Mouse (Mus musculus) spleen, adult 2 months (tissue): ENCODE data around the gene Cep104. TPM values are rescaled to one million over a fixed set of nuclear protein-coding genes. Genes with fewer than 3 reads are reported as not detected.

Experiments used
- DNase-seq, 2 experiments: peaks; one replicate each; pipeline versions ENCODE4 v3.0.0 to v3.0.0-alpha.2; 2012 to 2021; ENCODE audit warnings: low spot score in 2 of 2, low read depth in 1 of 2
- H3K27ac ChIP-seq: fragments of 200-500 bp; 2 replicates; pipeline ENCODE4 v1.5.1; 2012; ENCODE audit warnings: low read length, inconsistent platforms; ENCODE audit not compliant: insufficient read depth
- H3K27me3 ChIP-seq: fragments of 200-500 bp; 2 replicates; pipeline ENCODE4 v1.6.1; 2012; ENCODE audit warnings: mild to moderate bottlenecking, moderate library complexity, low read length, inconsistent platforms; ENCODE audit not compliant: control insufficient read depth, insufficient read depth
- H3K36me3 ChIP-seq: fragments of 200-500 bp; 2 replicates; pipeline ENCODE4 v1.6.1; 2012; ENCODE audit warnings: mild to moderate bottlenecking, low read length, inconsistent platforms; ENCODE audit not compliant: control insufficient read depth, insufficient read depth
- H3K4me1 ChIP-seq: fragments of 200-500 bp; 2 replicates; pipeline ENCODE4 v1.6.1; 2011; ENCODE audit warnings: inconsistent platforms; ENCODE audit not compliant: control insufficient read depth, insufficient read depth, insufficient read length
- H3K4me3 ChIP-seq: fragments of 200-500 bp; 2 replicates; pipeline ENCODE4 v1.5.1; 2011; ENCODE audit warnings: mild to moderate bottlenecking, inconsistent platforms; ENCODE audit not compliant: insufficient read depth, insufficient read length; ENCODE audit errors: extremely low read depth
- CTCF ChIP-seq: fragments of 200-500 bp; IDR thresholded peaks from 2 replicates; pipeline ENCODE4 v1.5.1; 2011; ENCODE audit warnings: mild to moderate bottlenecking, inconsistent platforms; ENCODE audit not compliant: insufficient read depth, insufficient read length, insufficient replicate concordance; ENCODE audit errors: extremely low read depth
- POLR2A ChIP-seq: fragments of 200-500 bp; IDR thresholded peaks from 2 replicates; pipeline ENCODE4 v1.6.1; 2011; ENCODE audit warnings: low read depth, low read length, inconsistent platforms
- WGBS: fragments of 180-500 bp; shearing (Covaris S2); methylation state at CpG from one replicate; pipeline ENCODE4 v1.1.7; 2018; 5-methylcytosine and 5-hydroxymethylcytosine counted together
- polyA plus RNA-seq: library from polyadenylated mRNA; depleted of rRNA; stranded (reverse); fragments of >200 nt; gene quantifications from 2 replicates; pipeline ENCODE4 v1.2.3, GENCODE M21; 2012

Gene Cep104
- polyA plus RNA-seq, 1 experiment = 8.6 TPM

GRCm38 (mm10) chr4:153950372-153950771 is 24.6 kb upstream of the Cep104 start:
- 75% methylated on average over 2 of the region's 2 CpGs for WGBS

DNA sequence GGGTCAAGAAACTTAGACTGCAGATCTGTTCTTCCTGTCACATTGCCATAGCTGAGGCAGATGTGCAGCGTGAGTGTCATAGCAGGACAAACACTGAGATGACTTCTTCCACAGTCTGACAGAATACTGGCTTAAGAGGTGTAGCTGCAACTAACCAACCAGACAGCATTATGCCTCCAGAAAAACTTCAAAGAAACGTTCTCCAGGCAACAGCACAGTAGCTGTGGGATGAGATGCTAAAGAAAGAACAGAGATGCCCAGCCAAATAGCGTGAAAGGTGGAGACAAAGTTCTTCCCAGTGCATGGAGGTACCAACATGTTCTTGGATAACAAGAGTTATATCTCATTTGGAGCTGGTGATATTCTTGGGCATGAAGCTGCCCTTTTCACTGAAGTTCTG is 23.8 kb upstream of the Cep104 start:
- no peak for TF ChIP-seq POLR2A
- no peak for TF ChIP-seq CTCF
- no peaks in the 10 kb centered on the region for H3K4me1 ChIP-seq
- no peak for DNase-seq
- no peak overlapping the region for H3K27ac ChIP-seq
- peaks cover 3% of the 10 kb centered on the region; the same call in 1 of the 2 replicates for H3K27me3 ChIP-seq
- 60% methylated on average over 3 of the region's 3 CpGs for WGBS
- H3K36me3 ChIP-seq = no peaks in the 10 kb centered on the region
- H3K4me3 ChIP-seq = no peak overlapping the region

More at GRCm38 (mm10) chr4:153950372-153950771, 24.6 kb upstream of the Cep104 start:
- TF ChIP-seq CTCF (no peak), POLR2A (no peak)
- Histone ChIP-seq H3K4me3 (no peak overlapping the region), H3K27me3 (peaks cover 3% of the 10 kb centered on the region; the same call in 1 of the 2 replicates), H3K27ac (no peak overlapping the region), H3K36me3 (no peaks in the 10 kb centered on the region), H3K4me1 (no peaks in the 10 kb centered on the region)
- no peak for DNase-seq

DNA sequence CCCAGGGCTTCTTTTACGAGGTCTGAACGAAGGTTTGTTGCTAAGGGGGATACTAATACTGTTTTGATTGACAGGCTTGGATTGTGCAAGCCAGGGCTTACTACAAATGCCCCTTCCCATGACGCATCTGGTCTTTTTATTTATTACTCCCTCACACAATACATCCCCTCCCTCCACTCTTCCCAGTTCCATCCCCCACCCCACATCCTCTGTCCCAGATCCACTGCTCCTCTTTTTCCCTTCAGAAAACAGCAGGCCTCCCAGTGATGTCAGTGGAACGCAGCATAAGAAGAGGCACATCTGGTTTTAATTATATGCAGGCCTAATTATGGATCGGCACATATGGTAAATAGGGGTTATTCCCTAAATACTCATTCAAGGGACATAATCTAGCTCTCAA is 23.3 kb upstream of the Cep104 start:
- TF ChIP-seq CTCF (no peak), POLR2A (no peak)
- Histone ChIP-seq H3K4me3 (no peak overlapping the region), H3K27ac (no peak overlapping the region), H3K27me3 (peaks cover 3% of the 10 kb centered on the region; the same call in 1 of the 2 replicates), H3K4me1 (no peaks in the 10 kb centered on the region; the same call in 1 of the 2 replicates), H3K36me3 (no peaks in the 10 kb centered on the region)
- DNase-seq = no peak
- 51% methylated on average over 5 of the region's 5 CpGs for WGBS

DNA sequence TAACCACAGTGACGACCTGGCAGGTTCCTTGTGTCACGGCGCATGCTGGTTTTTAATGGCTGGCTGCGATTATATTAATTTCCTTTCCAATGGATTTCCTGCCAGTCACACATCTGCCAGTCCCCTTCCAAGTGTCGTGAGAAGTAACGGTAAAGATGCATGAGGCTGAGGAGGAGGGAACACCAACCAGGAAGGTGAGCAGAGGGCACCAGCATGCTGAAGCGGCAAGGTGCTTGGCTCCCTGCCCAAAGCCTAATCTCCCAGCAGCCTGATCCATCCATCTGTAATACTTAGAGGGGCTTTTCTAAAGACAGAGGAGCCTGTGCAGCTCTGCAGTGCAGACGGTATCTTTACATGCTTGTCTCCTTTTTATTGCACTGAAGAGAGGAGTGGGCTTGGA is 19.3 kb upstream of the Cep104 start:
- Histone ChIP-seq H3K36me3 (peaks cover 4% of the 10 kb centered on the region; the same call in 1 of the 2 replicates), H3K27ac (no peak overlapping the region), H3K4me3 (no peak overlapping the region), H3K27me3 (peaks cover 3% of the 10 kb centered on the region; the same call in 1 of the 2 replicates), H3K4me1 (peaks cover 2% of the 10 kb centered on the region; the same call in 1 of the 2 replicates)
- TF ChIP-seq CTCF = no peak
- TF ChIP-seq POLR2A = no peak
- 88% methylated on average over 8 of the region's 8 CpGs for WGBS
- DNase-seq = no peak

DNA sequence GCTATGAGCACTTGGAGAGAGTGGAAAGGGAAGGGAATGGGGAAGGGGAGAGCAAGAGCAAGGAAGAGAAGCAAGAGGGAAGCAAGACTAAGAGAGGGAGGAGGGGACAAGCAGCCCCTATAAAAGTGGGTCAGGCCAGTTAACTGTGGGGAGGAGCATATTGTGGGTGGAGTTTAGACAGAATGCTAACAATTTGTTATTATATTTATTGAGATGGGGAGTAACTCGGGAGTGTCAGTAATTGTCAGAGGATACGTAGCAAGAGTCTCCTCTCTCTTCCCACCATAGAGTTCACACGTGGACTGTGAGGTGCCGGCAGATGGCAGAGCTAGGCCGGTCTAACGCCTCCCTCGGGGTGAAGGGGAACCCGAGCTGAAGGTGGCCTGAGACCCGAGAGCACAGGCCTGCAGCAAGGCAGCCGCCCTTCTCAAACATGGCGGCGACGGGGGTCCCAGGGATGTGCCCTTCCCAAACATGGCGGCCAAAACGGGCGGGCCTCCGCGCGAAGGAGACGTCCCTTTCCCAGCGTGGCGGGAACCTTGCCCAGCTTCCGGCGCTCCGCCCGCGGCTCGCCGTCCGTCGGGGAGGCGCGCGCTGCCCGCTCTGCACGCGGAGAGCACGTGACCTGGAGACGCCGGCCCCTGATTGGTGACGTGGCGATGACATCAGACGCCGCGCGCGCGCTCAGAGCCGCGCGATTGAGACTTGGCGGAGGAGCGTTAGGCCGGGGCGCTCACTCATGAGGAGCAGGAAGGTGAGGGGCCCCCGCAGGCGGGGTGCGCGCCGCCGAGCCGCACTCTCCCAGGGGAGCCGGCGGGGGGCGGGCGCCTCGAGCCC is 18.2 kb upstream of the Cep104 start, which contains the start of gene A430005L14Rik:
TSS of gene A430005L14Rik (plus strand) at position 669 of the 837 bp plus-strand sequence.
- WGBS = 2% methylated on average over 66 of the region's 67 CpGs
- H3K4me1 ChIP-seq = peaks cover 2% of the 10 kb centered on the region; the same call in 1 of the 2 replicates
- TF ChIP-seq CTCF = no peak
- peak; percentile 46 for TF ChIP-seq POLR2A
- peak; percentile 91 to 93 for DNase-seq
- H3K27ac ChIP-seq = peak within 1 kb of the TSS; percentile 78
- no peaks in the 10 kb centered on the region for H3K27me3 ChIP-seq
- peak within 1 kb of the TSS; percentile 65 for H3K4me3 ChIP-seq
- H3K36me3 ChIP-seq = peaks cover 13% of the 10 kb centered on the region

GRCm38 (mm10) chr4:153957444-153958250 is 17.3 kb upstream of the Cep104 start:
- TF ChIP-seq CTCF (no peak), POLR2A (no peak)
- Histone ChIP-seq H3K4me1 (peaks cover 2% of the 10 kb centered on the region; the same call in 1 of the 2 replicates), H3K27me3 (no peaks in the 10 kb centered on the region), H3K4me3 (peak overlapping the region; percentile 65), H3K27ac (peak overlapping the region; percentile 78), H3K36me3 (peaks cover 18% of the 10 kb centered on the region)
- WGBS = under 1% methylated on average over 37 of the region's 37 CpGs
- no peak for DNase-seq
